17 mouse cellular contexts compared by ENCODE assay signal in genomic region chrX:88117858-88118257, GRCm38 (mm10). TPM values are rescaled to one million over a fixed set of nuclear protein-coding genes. Genes with fewer than 3 reads are reported as not detected.
"Had no signal": no experiment of that assay in that cellular context is flagged by ENCODE, and none has a peak within 500 bp of the region (broad histone marks: within the 10 kb centered on the region; RNA-seq: fewer than 3 reads in every experiment).

No protein-coding gene starts in this region.

- DNase-seq: heart, postnatal 10 days; heart, postnatal 14 days; heart, postnatal 36 days; heart, postnatal 4 days; kidney, adult 11 months; kidney, adult 18-20 months; kidney, adult 2 months; kidney, adult 8-10 months; kidney, adult 9 months; kidney, postnatal 10 days; kidney, postnatal 14 days; kidney, postnatal 25 days; kidney, postnatal 36 days; kidney, postnatal 4 days; layer of hippocampus, adult 9-11 months; layer of hippocampus, postnatal 36 days had no signal

RNA-seq across cellular contexts. Expression of gene Il1rapl1, which starts 2.4 kb away (rescaled TPM):
- total RNA-seq: hematopoietic stem cell, adult 5-6 weeks had no signal
